Mouse (Mus musculus) liver, postnatal 0 days (tissue): ENCODE results near the gene Mtpn. TPM values are rescaled to one million over a fixed set of nuclear protein-coding genes. Genes with fewer than 3 reads are reported as not detected.

Experiments used
- ATAC-seq: fragments of 200-750 bp; cut with Nextera tagmentation; 2 replicates; pipeline ENCODE4 v1.8.0; 2017; ENCODE audit warnings: mild to moderate bottlenecking, moderate library complexity
- DNase-seq: peaks from one replicate; pipeline ENCODE4 v3.0.0-alpha.2; 2016
- H3K27ac ChIP-seq: fragments of 300-500 bp; sonication (generic); 2 replicates; pipeline ENCODE4 v1.5.1; 2014; ENCODE audit warnings: antibody characterized with exemption, moderate library complexity, mild to moderate bottlenecking, low read depth
- H3K27me3 ChIP-seq: fragments of 300-500 bp; sonication (generic); 2 replicates; pipeline ENCODE4 v1.6.1; 2014; ENCODE audit warnings: low read length, control low read depth, mixed read lengths; ENCODE audit not compliant: insufficient read depth
- H3K36me3 ChIP-seq: fragments of 300-500 bp; sonication (generic); replicated peaks from 2 replicates; pipeline ENCODE4 v1.6.1; 2014; ENCODE audit warnings: mild to moderate bottlenecking, control low read depth, low read length, moderate library complexity, mixed read lengths; ENCODE audit not compliant: insufficient read depth
- H3K4me1 ChIP-seq: fragments of 300-500 bp; sonication (generic); 2 replicates; pipeline ENCODE4 v1.6.1; 2014; ENCODE audit warnings: antibody characterized with exemption, mild to moderate bottlenecking, control low read depth; ENCODE audit not compliant: insufficient read depth
- H3K4me2 ChIP-seq: fragments of 300-500 bp; sonication (generic); 2 replicates; pipeline ENCODE4 v1.6.1; 2014; ENCODE audit warnings: low read depth, mild to moderate bottlenecking, low read length, moderate library complexity, mixed read lengths
- H3K4me3 ChIP-seq: fragments of 300-500 bp; sonication (generic); 2 replicates; pipeline ENCODE4 v1.5.1; 2014; ENCODE audit warnings: low read depth, low read length
- H3K9ac ChIP-seq: fragments of 300-500 bp; sonication (generic); replicated peaks from 2 replicates; pipeline ENCODE4 v1.6.1; 2014; ENCODE audit warnings: mild to moderate bottlenecking, moderate library complexity
- H3K9me3 ChIP-seq: fragments of 300-500 bp; sonication (generic); 2 replicates; pipeline ENCODE4 v1.6.1; 2016; ENCODE audit warnings: mild to moderate bottlenecking, control low read depth, low read length, mixed read lengths
- CTCF ChIP-seq: sonication (generic); IDR thresholded peaks from 2 replicates; pipeline ENCODE4 v1.5.1; 2016; ENCODE audit warnings: antibody characterized with exemption, low read depth
- EP300 ChIP-seq: IDR thresholded peaks from 2 replicates; pipeline ENCODE4 v1.6.1; 2016; ENCODE audit warnings: antibody characterized with exemption, low read depth, mild to moderate bottlenecking
- WGBS: fragments of 180-500 bp; shearing (Covaris S2); extraction: QIAGEN DNeasy Blood & Tissue Kit; methylation state at CpG from one replicate; pipeline ENCODE4 v1.1.7; 2014; ENCODE audit not compliant: insufficient replicate concordance; 5-methylcytosine and 5-hydroxymethylcytosine counted together
- polyA plus RNA-seq: library from polyadenylated mRNA; unstranded; fragments of >200 nt; fragmentation: Nextera tagmentation; extraction: Ambion mirVana; gene quantifications from 2 replicates; pipeline ENCODE4 v1.2.1, GENCODE M21; 2015

Mtpn gene
- polyA plus RNA-seq, 1 experiment from 2014 or later: 40.4 TPM

DNA sequence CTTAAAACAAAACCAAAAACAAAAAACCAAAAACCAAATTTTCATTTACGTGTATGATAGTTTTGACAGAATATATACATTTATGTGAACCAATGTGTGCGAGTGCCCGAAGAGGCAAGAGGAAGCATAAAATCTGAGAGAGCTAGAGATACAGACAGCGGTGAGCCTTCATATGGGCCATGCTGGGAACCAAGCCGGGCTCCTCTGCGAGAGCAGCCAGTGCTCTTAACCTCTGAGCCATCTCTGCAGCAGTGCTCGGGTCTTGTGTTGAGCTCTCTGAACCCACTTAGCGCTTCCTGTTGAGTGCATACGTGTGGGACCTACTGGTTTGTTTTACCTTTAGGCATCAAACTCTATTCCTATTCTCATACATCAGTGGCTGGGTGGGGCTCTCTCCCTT is 689 bp upstream of the Mtpn start:
- no peak for DNase-seq
- Histone ChIP-seq H3K4me2 (no peak overlapping the region), H3K9ac (no peak overlapping the region), H3K9me3 (no peaks in the 10 kb centered on the region), H3K4me1 (peaks cover 6% of the 10 kb centered on the region), H3K4me3 (no peak overlapping the region), H3K36me3 (no peaks in the 10 kb centered on the region), H3K27ac (no peak overlapping the region), H3K27me3 (no peaks in the 10 kb centered on the region)
- 88% methylated on average over 9 of the region's 9 CpGs for WGBS
- TF ChIP-seq CTCF (no peak), EP300 (no peak)
- no peak for ATAC-seq

DNA sequence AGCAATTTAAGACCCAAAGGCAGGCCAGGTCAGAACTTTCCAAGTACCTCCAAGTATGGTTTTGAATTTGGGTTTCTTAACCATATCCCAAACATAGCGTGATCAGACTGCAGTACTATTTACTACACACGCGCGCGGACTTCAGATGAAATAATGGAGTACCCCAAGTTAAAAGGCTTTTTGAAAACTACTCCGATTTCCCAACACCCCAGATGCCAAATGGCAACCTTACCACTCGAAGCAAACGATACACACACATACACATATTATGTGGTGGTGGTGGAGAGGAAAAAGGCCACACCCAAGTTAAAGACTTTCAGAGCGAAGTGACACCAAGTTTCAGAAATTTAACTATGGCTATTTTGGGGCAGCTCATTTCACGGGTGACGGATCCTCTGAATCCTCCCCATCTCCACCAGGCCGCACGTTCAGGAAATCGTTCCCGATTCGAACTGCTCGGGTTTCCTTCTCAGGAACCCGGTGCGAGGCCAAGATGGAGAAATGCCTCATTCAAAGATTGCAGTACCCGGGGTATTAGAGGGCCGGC is 858 bp downstream of the Mtpn start:
- no peak for TF ChIP-seq CTCF
- TF ChIP-seq EP300: no peak
- Histone ChIP-seq H3K9ac (peak overlapping the region; percentile 99), H3K9me3 (no peaks in the 10 kb centered on the region), H3K36me3 (no peaks in the 10 kb centered on the region), H3K4me1 (peaks cover 6% of the 10 kb centered on the region), H3K4me3 (peak overlapping the region; percentile 100), H3K27ac (peak overlapping the region; percentile 94), H3K4me2 (peak overlapping the region; percentile 85), H3K27me3 (no peaks in the 10 kb centered on the region)
- no peak for DNase-seq
- 2% methylated on average over 21 of the region's 21 CpGs for WGBS
- no peak for ATAC-seq

DNA sequence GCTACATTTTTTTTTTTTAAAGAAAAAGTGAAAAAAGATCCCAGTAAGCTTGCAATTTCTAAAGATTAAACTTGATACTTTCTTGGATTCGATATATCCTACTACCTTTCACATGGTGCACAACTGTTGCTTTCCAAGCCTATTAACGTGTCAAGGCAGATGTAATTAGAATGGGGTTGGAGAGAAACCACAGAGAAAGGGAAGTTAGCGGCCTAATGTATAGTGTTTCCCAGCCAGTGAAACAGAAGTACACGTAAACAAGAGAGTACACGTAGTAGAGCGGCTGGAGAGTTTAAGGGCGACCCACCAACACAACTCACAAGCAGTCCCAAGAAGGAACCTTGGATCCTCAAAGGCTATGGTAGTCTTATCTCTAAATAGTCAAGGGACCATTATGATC is 3.7 kb downstream of the Mtpn start:
- Histone ChIP-seq H3K27ac (peak overlapping the region; percentile 5; the same call in 1 of the 2 replicates), H3K4me1 (peaks cover 6% of the 10 kb centered on the region), H3K36me3 (no peaks in the 10 kb centered on the region), H3K27me3 (no peaks in the 10 kb centered on the region), H3K9ac (no peak overlapping the region), H3K9me3 (no peaks in the 10 kb centered on the region), H3K4me2 (peak overlapping the region; percentile 13), H3K4me3 (no peak overlapping the region)
- WGBS: 32% methylated on average over 7 of the region's 7 CpGs
- DNase-seq (no peak), ATAC-seq (no peak)
- TF ChIP-seq EP300: no peak
- no peak for TF ChIP-seq CTCF

DNA sequence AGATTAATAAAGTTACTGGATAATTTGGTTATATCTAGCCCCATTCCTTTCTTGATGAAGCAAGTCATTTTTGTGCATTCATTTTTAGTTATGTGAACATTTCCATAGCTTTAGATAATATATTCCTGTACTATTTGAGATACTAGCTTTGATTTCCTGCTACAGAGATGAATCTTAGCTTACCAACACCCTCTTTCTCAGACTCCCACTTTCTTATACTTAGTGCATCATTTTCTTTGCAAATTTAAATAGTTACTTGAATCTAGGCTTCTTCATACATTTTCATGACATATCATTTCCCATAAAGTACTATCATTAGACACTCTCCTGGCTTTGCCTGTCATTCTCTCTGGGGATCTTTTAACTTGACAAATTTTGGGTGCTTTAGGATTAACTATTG is 26.3 kb downstream of the Mtpn start:
- H3K4me2 ChIP-seq: no peak overlapping the region
- H3K4me1 ChIP-seq: no peaks in the 10 kb centered on the region
- no peak for DNase-seq
- no peaks in the 10 kb centered on the region for H3K9me3 ChIP-seq
- H3K27me3 ChIP-seq: no peaks in the 10 kb centered on the region
- TF ChIP-seq EP300: no peak
- TF ChIP-seq CTCF: no peak
- peaks cover 26% of the 10 kb centered on the region for H3K36me3 ChIP-seq
- H3K27ac ChIP-seq: no peak overlapping the region
- no peak overlapping the region for H3K4me3 ChIP-seq
- no peak for ATAC-seq
- no peak overlapping the region for H3K9ac ChIP-seq

DNA sequence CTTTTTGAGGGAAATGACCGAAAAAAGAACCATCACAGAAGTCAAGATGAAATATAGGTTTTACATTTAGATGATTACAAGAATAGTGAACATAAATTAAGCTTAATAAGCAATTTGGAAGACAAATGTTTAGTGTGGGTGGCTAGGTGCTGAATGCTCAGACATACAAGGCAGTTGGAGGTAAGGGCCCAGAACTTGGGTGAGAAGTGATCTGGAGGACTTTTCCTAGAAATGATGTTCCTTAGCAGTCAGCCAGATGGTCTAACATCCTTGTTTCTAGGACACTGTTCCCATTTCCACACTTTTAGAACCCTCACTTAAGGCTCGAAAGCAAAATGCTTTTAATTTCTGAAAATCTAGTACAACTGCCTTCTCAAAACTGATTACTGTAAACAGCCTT is 34.9 kb downstream of the Mtpn start:
- no peak for ATAC-seq
- H3K27ac ChIP-seq: no peak overlapping the region
- no peak for TF ChIP-seq CTCF
- no peak for TF ChIP-seq EP300
- no peaks in the 10 kb centered on the region for H3K27me3 ChIP-seq
- H3K4me2 ChIP-seq: no peak overlapping the region
- no peak overlapping the region for H3K4me3 ChIP-seq
- H3K36me3 ChIP-seq: no peaks in the 10 kb centered on the region
- no peak overlapping the region for H3K9ac ChIP-seq
- no peak for DNase-seq
- no peaks in the 10 kb centered on the region for H3K9me3 ChIP-seq
- WGBS: 86% methylated on average over 2 of the region's 2 CpGs
- no peaks in the 10 kb centered on the region; the same call in 1 of the 2 replicates for H3K4me1 ChIP-seq

DNA sequence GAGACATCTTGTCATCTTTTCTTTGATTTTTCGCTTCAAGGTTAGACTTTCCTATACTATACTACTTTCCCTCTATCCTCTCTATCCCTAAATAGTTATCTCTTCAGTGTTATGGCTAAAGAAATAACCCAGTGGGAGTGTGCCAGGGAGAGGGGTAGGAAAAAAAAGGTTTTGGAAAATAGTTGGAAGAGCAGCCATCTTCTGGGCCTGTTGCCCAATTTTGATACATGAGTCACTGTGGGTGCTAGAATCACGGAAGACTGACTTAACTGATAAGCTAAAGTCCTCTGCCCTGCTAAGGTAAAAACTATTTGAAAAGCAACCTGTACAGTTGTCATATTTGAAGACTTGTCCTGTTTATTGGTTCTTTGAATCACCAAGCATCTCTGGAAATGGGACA is 36.8 kb downstream of the Mtpn start:
- no peak overlapping the region for H3K27ac ChIP-seq
- no peaks in the 10 kb centered on the region; the same call in 1 of the 2 replicates for H3K4me1 ChIP-seq
- TF ChIP-seq CTCF (no peak), EP300 (no peak)
- H3K9me3 ChIP-seq: no peaks in the 10 kb centered on the region
- DNase-seq: no peak
- WGBS: 69% methylated on average over 2 of the region's 2 CpGs
- H3K4me3 ChIP-seq: no peak overlapping the region
- no peak overlapping the region for H3K4me2 ChIP-seq
- ATAC-seq: no peak
- H3K36me3 ChIP-seq: no peaks in the 10 kb centered on the region
- H3K9ac ChIP-seq: no peak overlapping the region
- H3K27me3 ChIP-seq: no peaks in the 10 kb centered on the region
